Mouse (Mus musculus) central nervous system, embryonic 14 days (tissue): ENCODE measurements around the gene Topors. TPM values are rescaled to one million over a fixed set of nuclear protein-coding genes. Genes with fewer than 3 reads are reported as not detected.

Source experiments
- polyA plus RNA-seq: library from polyadenylated mRNA; depleted of rRNA; stranded (reverse); fragments of >200 nt; gene quantifications from 2 replicates; pipeline ENCODE4 v1.2.3, GENCODE M21; 2012; rRNA removed

Topors gene
- 14.6 and 17.4 TPM in 2 replicates for polyA plus RNA-seq

GRCm38 (mm10) chr4:40269430-40270032 lies at the start of gene Topors, which contains the start of gene Smim27:
Gene Topors, minus strand, starts transcription at chr4:40269850.
Gene Smim27, plus strand, starts transcription at chr4:40269579.

GRCm38 (mm10) chr4:40279276-40279900 lies 9.7 kb upstream of the Topors start, which contains the start of gene Ndufb6:
Gene Ndufb6, minus strand, starts transcription at chr4:40279421.

GRCm38 (mm10) chr4:40239409-40240271 lies 30.0 kb downstream of the Topors start, which contains the start of gene Ddx58:
Gene Ddx58, minus strand, starts transcription at chr4:40239828.

Other genes with a start within 250 kb of the Topors start
- 49.1 and 54.7 TPM in 2 replicates for gene Aco1, start 126.8 kb downstream of the Topors start, polyA plus RNA-seq
- gene Ddx58, start 30.0 kb downstream of the Topors start, polyA plus RNA-seq, result 3.8 and 6.1 TPM in 2 replicates
- gene Smim27, start 271 bp downstream of the Topors start, polyA plus RNA-seq, result 7.0 and 7.9 TPM in 2 replicates
- 137 and 138 TPM in 2 replicates for gene Ndufb6, start 9.6 kb upstream of the Topors start, polyA plus RNA-seq
- 0.20 and 0.40 TPM in 2 replicates for gene Tmem215, start 202.3 kb upstream of the Topors start, polyA plus RNA-seq